Mouse (Mus musculus) liver, embryonic 12.5 days (tissue): ENCODE data around the gene Tsc22d3. TPM values are rescaled to one million over a fixed set of nuclear protein-coding genes. Genes with fewer than 3 reads are reported as not detected.
"Not testable (repeated sequence)": the region's sequence is repeated elsewhere in the genome, so short reads cannot be mapped to it uniquely, and the experiment has no call there.

Experiments used
- ATAC-seq: fragments of 200-750 bp; cut with Nextera tagmentation; 2 replicates; pipeline ENCODE4 v1.8.0; 2017; ENCODE audit warnings: moderate number of reproducible peaks, mild to moderate bottlenecking, moderate library complexity
- H3K27ac ChIP-seq: fragments of 300-500 bp; sonication (generic); 2 replicates; pipeline ENCODE4 v1.5.1; 2016; ENCODE audit warnings: mild to moderate bottlenecking
- H3K27me3 ChIP-seq: fragments of 300-500 bp; sonication (generic); replicated peaks from 2 replicates; pipeline ENCODE4 v1.6.1; 2016; ENCODE audit warnings: mild to moderate bottlenecking, moderate library complexity
- H3K36me3 ChIP-seq: fragments of 300-500 bp; sonication (generic); 2 replicates; pipeline ENCODE4 v1.6.1; 2016; ENCODE audit warnings: mild to moderate bottlenecking, moderate library complexity
- H3K4me1 ChIP-seq: fragments of 300-500 bp; sonication (generic); 2 replicates; pipeline ENCODE4 v1.6.1; 2016
- H3K4me2 ChIP-seq: fragments of 300-500 bp; sonication (generic); 2 replicates; pipeline ENCODE4 v1.6.1; 2016; ENCODE audit warnings: mild to moderate bottlenecking, moderate library complexity
- H3K4me3 ChIP-seq: fragments of 300-500 bp; sonication (generic); 2 replicates; pipeline ENCODE4 v1.5.1; 2016; ENCODE audit warnings: mild to moderate bottlenecking, moderate library complexity
- H3K9ac ChIP-seq: fragments of 300-500 bp; sonication (generic); 2 replicates; pipeline ENCODE4 v1.6.1; 2016; ENCODE audit warnings: mild to moderate bottlenecking, moderate library complexity
- H3K9me3 ChIP-seq: fragments of 300-500 bp; sonication (generic); replicated peaks from 2 replicates; pipeline ENCODE4 v1.6.1; 2016; ENCODE audit warnings: mild to moderate bottlenecking, moderate library complexity
- WGBS: fragments of 180-500 bp; shearing (Covaris S2); methylation state at CpG from one replicate; pipeline ENCODE4 v1.1.7; 2016; ENCODE audit not compliant: insufficient replicate concordance; 5-methylcytosine and 5-hydroxymethylcytosine counted together
- polyA plus RNA-seq: library from polyadenylated mRNA; unstranded; fragments of >200 nt; fragmentation: Nextera tagmentation; extraction: Ambion mirVana; gene quantifications from 2 replicates; pipeline ENCODE4 v1.2.1, GENCODE M21; 2016

Gene Tsc22d3
- polyA plus RNA-seq, 1 experiment from 2014 or later = 16.0 TPM

DNA sequence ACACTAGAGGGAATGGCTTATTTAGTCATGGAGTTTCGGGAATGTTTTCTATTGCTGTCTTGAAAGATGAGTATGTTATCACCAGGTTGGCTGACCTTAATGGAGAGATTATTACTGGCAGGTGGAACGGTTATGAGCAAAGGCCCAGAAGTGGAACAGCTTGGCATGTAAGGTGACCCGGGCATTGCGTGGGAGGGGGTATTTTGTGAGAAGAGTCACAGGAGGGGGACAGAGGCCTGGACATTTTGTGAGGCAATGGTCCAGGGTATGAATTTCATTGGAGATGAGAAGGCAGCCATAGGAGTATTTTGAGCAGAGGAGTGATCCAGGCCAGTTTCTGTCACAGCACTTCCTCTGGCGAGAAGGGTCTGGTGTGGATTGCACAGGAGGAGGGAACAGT, 76.2 kb downstream of the Tsc22d3 start:
- Histone ChIP-seq H3K27ac (no peak overlapping the region), H3K9me3 (no peaks in the 10 kb centered on the region)
- WGBS = 83% methylated on average over 5 of the region's 5 CpGs

GRCm38 (mm10) chrX:140522071-140522765, 78.2 kb downstream of the Tsc22d3 start:
- H3K27me3 ChIP-seq = peaks cover 15% of the 10 kb centered on the region
- H3K9me3 ChIP-seq = no peaks in the 10 kb centered on the region
- no peaks in the 10 kb centered on the region for H3K36me3 ChIP-seq
- no peak overlapping the region for H3K9ac ChIP-seq
- 58% methylated on average over 14 of the region's 14 CpGs for WGBS
- H3K4me1 ChIP-seq = peaks cover 14% of the 10 kb centered on the region; the same call in 1 of the 2 replicates
- H3K27ac ChIP-seq = no peak overlapping the region
- ATAC-seq = no peak
- no peak overlapping the region for H3K4me2 ChIP-seq
- H3K4me3 ChIP-seq = no peak overlapping the region

More for the DNA sequence above, 76.2 kb downstream of the Tsc22d3 start:
- peaks cover 14% of the 10 kb centered on the region; the same call in 1 of the 2 replicates for H3K4me1 ChIP-seq
- H3K9ac ChIP-seq = no peak overlapping the region
- peaks cover 3% of the 10 kb centered on the region; the same call in 1 of the 2 replicates for H3K27me3 ChIP-seq
- H3K4me3 ChIP-seq = no peak overlapping the region
- H3K4me2 ChIP-seq = no peak overlapping the region
- no peaks in the 10 kb centered on the region for H3K36me3 ChIP-seq
- ATAC-seq = no peak

DNA sequence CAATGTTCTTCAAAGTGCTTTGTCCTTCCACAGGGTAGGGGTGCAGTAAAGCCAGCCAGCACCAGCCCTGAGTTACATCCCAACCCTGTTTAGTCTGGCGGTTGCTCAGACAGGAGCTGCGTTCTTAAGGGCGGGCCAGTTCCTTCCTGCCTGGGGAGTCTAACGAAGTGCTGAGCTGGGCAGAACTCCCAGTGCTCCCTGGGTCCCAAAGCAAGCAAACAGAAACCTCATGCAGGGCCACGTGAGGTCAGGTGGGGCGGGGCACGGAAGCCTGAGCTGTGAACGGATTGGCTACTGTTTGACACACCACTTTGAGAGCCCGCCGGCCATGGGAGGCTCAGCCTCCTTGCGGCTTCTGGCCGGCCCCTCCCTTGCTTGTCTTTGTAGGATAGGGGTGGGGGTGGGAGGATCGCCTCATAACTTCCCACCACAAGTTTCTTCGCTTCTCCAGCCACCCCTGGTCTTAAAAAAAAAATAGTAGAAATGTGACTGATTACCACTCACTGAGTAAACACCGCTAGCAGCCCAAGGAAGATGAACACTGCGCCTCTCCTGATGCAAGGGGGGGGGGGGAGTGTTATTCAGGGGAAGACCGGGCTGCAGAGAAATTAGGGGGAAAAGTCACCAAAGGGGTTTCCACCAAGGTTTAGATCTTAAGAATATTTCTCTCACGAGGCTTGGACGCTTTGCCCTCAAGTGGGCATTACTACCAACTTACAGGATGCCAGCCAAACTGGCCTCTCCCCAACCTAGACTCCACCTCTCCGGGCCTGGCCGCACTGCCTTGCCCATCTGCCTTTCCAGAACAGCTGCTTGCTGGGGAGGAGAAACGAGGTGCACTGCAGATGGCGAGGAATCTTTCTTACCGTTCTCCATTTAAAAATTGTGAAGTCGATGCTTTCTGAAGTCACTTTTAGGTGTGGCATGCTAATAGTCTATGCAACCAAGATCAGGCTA, 80.0 kb downstream of the Tsc22d3 start:
- WGBS = 12% methylated on average over 23 of the region's 25 CpGs
- H3K27ac ChIP-seq = peak overlapping the region; percentile 72
- H3K4me1 ChIP-seq = peaks cover 14% of the 10 kb centered on the region; the same call in 1 of the 2 replicates
- H3K36me3 ChIP-seq = no peaks in the 10 kb centered on the region
- ATAC-seq = peak; percentile 98
- H3K9me3 ChIP-seq = no peaks in the 10 kb centered on the region
- H3K27me3 ChIP-seq = peaks cover 20% of the 10 kb centered on the region
- H3K4me3 ChIP-seq = peak overlapping the region; percentile 42
- H3K9ac ChIP-seq = peak overlapping the region; percentile 35; the same call in 1 of the 2 replicates
- peak overlapping the region; percentile 67 for H3K4me2 ChIP-seq

- Histone ChIP-seq H3K27me3 (peaks cover 34% of the 10 kb centered on the region), H3K4me2 (no peak overlapping the region), H3K4me1 (peaks cover 14% of the 10 kb centered on the region; the same call in 1 of the 2 replicates), H3K9ac (no peak overlapping the region), H3K9me3 (no peaks in the 10 kb centered on the region), H3K27ac (no peak overlapping the region), H3K4me3 (no peak overlapping the region), H3K36me3 (no peaks in the 10 kb centered on the region)
- no peak for ATAC-seq
- 82% methylated on average over 8 of the region's 8 CpGs for WGBS
Observed at GRCm38 (mm10) chrX:140518351-140518750, 82.1 kb downstream of the Tsc22d3 start.

GRCm38 (mm10) chrX:140513379-140513778, 87.1 kb downstream of the Tsc22d3 start:
- Histone ChIP-seq H3K4me1 (peaks cover 4% of the 10 kb centered on the region; the same call in 1 of the 2 replicates), H3K4me2 (no peak overlapping the region), H3K36me3 (no peaks in the 10 kb centered on the region), H3K27me3 (peaks cover 57% of the 10 kb centered on the region), H3K9me3 (no peaks in the 10 kb centered on the region), H3K27ac (no peak overlapping the region), H3K9ac (no peak overlapping the region), H3K4me3 (no peak overlapping the region)
- WGBS = 52% methylated on average over 2 of the region's 2 CpGs
- no peak for ATAC-seq

GRCm38 (mm10) chrX:140511687-140512651, 88.5 kb downstream of the Tsc22d3 start:
- Histone ChIP-seq H3K4me2 (no peak overlapping the region), H3K4me3 (no peak overlapping the region), H3K27me3 (peaks cover 42% of the 10 kb centered on the region), H3K4me1 (peaks cover 4% of the 10 kb centered on the region; the same call in 1 of the 2 replicates), H3K9me3 (no peaks in the 10 kb centered on the region), H3K9ac (no peak overlapping the region), H3K27ac (no peak overlapping the region), H3K36me3 (no peaks in the 10 kb centered on the region)
- 59% methylated on average over 7 of the region's 7 CpGs for WGBS
- no peak for ATAC-seq

DNA sequence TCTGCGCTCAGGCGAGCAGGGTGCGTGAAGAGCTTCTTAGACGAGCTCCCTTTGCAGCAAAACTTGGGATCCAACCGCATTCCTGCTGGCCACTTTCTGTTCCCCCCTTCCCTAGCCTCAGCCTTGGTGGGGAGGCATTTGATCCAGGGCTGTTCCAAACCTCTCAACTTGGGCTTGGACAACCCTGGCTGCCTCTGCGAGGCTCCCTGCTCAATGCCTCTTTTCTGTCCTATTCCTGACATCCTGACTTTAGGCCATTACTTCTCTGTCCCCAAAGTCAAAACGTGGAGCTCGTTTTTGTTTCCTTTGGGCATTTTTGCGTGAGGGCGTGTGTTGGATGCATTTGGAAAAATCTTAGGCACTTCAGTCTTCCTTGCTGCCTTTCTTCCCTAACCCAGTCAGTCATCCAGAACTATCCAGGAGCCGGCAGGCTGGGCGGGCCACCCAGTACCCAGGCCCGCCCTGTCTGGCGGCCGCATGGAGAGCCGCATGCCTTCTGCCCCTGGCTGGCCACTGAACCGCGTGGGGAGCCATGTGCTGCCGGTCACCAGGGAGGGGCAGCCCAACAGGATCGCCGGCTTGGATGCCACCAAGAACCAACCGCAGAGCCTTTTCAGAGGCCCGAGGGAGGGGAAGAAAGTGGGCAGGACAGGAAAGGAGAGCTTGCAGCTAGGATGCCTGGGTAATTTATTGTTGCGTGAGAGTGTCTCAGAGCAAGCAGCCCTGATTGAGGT, 89.6 kb downstream of the Tsc22d3 start:
- ATAC-seq = no peak
- H3K9ac ChIP-seq = no peak overlapping the region
- H3K36me3 ChIP-seq = no peaks in the 10 kb centered on the region
- peaks cover 40% of the 10 kb centered on the region for H3K27me3 ChIP-seq
- no peaks in the 10 kb centered on the region for H3K9me3 ChIP-seq
- H3K4me2 ChIP-seq = peak overlapping the region; percentile 35
- H3K4me1 ChIP-seq = peaks cover 13% of the 10 kb centered on the region
- WGBS = 39% methylated on average over 24 of the region's 24 CpGs
- no peak overlapping the region for H3K4me3 ChIP-seq
- no peak overlapping the region for H3K27ac ChIP-seq

DNA sequence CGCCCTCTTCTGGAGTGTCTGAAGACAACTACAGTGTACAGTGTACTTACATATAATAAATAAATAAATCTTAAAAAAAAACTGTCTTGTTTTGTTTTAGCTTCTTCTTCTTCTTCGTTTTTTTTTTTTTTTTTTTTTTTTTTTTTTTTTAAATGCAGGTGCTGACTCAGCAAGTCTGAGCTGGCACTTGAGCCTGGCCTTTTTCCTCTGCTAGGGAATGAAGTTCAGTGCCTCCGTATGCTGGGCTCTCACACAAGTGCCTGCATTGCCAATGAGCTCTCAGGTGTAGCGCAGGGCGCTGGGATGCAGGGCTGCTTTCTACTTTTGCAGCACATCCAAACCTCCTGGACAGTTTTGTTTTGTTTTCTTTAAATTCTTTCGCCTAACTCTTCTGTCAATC, 90.6 kb downstream of the Tsc22d3 start:
- 63% methylated on average over 5 of the region's 6 CpGs for WGBS
- Histone ChIP-seq H3K27ac (no peak overlapping the region), H3K9me3 (no peaks in the 10 kb centered on the region), H3K9ac (no peak overlapping the region), H3K4me1 (peaks cover 23% of the 10 kb centered on the region), H3K36me3 (no peaks in the 10 kb centered on the region), H3K4me3 (no peak overlapping the region), H3K4me2 (no peak overlapping the region), H3K27me3 (peaks cover 34% of the 10 kb centered on the region)
- ATAC-seq = no peak

DNA sequence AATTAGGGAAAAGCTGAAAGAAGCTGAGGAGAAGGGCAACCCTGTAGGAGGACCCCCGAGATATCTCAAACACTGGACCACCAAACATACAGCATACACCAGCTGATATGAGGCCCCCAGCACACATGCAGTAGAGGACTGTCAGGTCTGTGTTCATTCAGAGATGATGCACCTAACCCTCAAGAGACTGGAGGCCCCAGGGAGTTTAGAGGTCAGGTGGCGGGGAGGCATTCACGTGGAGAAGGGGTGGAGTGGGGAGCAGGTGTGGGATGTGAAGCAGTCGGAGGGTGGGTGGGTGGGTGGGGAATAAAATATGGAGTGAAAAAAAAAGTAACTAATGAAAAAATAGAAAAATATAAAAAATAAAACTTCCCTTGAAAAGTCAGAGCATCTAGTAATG, 91.7 kb downstream of the Tsc22d3 start:
- Histone ChIP-seq H3K4me1 (peaks cover 32% of the 10 kb centered on the region), H3K27me3 (peaks cover 26% of the 10 kb centered on the region)
- not testable (repeated sequence) for H3K9me3 ChIP-seq, H3K9ac ChIP-seq, ATAC-seq, H3K27ac ChIP-seq, H3K36me3 ChIP-seq, H3K4me2 ChIP-seq, H3K4me3 ChIP-seq
- 77% methylated on average over 4 of the region's 4 CpGs for WGBS

DNA sequence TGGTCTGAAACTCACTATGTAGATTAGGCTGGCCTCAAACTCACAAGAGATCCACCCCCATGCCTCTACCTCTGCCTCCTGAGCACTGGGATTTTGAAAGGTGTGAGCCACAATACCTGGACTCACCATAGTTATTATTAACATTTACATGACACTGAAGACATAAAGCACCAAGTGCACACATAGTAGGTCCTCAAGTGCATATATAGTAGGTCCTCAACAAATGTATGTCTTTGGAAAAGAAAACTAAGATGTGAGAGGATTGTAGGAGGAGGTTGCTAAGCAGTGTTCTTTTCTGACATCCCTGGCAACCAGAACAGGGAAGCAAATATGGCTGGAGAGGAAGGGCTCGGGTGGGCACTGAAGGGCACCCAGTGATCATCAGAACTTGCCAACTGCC, 93.1 kb downstream of the Tsc22d3 start:
- no peak for ATAC-seq
- Histone ChIP-seq H3K4me2 (no peak overlapping the region), H3K4me1 (peaks cover 32% of the 10 kb centered on the region), H3K27ac (no peak overlapping the region), H3K9me3 (no peaks in the 10 kb centered on the region), H3K36me3 (no peaks in the 10 kb centered on the region), H3K4me3 (no peak overlapping the region), H3K27me3 (peaks cover 23% of the 10 kb centered on the region), H3K9ac (no peak overlapping the region)
- WGBS = 72% methylated on average over 1 of the region's 1 CpGs
